Mouse (Mus musculus) neural tube, embryonic 10.5 days (tissue): Measurements from ENCODE around the gene Psme3.

ENCODE experiments used
- DNase-seq: peaks from one replicate; pipeline ENCODE4 v3.0.0-alpha.2; 2017; ENCODE audit warnings: low spot score; ENCODE audit errors: extremely low spot score

Gene Psme3

DNA sequence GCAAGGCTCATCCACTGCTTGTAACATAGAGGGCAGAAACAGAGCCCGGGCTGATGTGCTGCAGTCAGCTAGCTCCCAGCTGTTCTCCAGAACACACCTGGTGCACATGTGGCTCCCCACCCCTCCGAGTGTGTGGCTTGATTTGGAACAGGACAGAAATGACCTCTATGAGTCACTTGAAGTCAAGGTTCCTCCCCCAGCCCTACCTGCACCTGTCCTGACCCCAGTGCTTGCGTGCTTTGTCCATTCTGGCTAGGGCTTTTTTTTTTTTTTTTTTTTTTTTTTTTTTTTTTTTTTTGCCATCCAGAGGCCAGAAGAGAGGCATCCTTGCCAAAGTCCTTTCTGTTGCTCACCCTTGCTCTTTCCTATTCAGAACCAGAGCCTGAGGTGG lies 35.7 kb downstream of the Psme3 start:
- DNase-seq = no peak

- DNase-seq = no peak
Measured at GRCm38 (mm10) chr11:101353436-101353835, 37.4 kb downstream of the Psme3 start.

DNA sequence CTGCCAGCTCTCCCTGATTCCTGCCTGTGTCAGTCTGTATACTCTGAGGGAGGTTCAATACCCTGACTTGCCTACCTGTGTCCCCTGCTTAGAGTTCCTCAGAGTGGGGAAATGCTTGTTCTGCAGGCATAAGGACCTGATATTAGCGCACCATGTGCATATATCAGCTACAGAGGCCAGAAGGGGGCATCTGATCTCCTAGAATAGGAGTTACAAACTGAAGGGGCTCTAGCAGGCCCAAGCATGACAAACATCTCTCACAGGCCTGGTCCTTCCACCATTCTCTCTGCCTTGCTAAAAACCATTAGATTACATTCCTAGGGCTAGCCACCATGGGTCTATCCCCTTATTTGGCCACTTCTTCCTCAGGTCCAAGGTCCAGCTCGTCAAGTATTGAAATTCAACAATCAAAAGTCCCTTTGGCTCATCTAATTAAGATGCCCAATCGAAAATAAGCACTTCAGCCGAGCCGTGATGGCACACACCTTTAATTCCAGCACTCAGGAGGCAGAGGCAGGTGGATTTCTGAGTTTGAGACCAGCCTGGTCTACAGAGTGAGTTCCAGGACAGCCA lies 38.5 kb downstream of the Psme3 start:
- no peak for DNase-seq

GRCm38 (mm10) chr11:101355916-101356315 lies 39.9 kb downstream of the Psme3 start:
- DNase-seq = no peak

DNA sequence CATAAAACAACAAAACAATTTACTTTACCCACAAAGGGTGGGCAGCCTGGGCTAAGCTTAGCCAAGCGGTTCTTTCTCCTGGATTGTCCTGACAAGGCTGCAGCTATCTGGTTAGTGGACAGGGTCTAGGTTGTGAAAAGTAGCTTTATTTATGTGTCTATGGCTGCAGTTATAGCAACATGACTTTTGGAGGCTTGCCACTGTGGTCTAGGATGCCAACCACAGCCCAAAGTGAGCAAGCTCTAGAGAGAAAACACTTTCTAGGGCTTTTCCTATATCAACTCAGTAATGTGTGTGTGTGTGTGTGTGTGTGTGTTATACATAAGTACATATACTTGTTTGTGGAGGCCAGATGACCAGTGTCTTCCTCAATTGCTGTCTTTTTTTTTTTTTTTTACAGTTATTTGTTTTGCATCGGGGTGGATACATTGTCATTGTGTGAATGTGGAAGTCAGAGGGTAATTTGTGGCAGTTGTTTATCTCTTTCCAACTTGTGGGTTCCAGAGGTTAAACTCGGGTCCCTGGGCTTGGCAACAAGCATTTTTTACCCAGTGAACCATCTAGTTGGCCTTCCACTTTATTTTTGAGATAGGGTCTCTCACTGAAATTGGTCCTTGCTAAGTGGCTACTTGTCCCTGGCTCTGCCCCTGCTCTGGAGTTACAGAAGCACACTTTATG lies 41.6 kb downstream of the Psme3 start:
- DNase-seq = no peak

- DNase-seq = no peak
Measured at GRCm38 (mm10) chr11:101359776-101360175, 43.8 kb downstream of the Psme3 start.

DNA sequence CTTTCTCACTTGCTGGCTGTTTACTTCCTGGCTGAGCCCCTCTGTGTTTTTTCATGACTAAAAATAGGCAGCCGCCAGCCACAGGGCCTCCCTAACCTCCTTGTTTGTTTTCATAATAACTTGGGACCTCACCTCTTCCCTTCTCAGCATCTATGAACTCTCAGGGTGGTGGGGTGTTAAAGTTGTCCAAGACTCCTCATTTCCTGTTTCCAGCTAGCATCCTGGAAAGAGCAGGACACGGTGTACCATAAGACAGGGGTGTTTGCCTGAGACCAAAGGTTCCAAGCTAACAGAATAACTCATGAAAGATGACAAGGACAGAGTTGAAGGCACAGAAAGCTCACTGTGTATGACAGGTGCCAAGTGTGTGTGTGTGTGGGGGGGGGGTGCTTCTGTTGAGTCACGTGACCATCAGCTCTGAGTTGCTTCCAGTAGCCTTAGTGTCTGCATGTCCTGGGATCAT lies 44.7 kb downstream of the Psme3 start:
- DNase-seq = no peak

DNA sequence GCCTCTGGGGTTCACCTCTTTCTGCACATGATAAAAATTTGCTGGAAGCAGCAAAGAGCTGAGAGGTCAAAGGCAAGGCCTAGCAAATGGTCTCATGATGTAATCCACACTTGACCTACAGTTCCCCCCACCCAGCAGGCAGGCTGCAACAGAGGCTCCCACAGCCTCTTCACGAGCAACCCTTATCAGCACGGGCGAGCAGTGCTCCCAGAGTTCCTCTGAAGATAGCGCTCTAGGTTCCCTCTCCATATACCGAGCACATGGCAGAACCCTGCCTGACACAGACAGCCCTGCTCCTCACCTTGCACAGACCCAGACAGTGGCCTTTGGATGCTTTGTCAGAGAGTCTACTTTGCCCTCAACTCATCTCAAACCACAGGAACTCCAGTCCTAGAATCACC lies 48.5 kb downstream of the Psme3 start:
- no peak for DNase-seq

DNA sequence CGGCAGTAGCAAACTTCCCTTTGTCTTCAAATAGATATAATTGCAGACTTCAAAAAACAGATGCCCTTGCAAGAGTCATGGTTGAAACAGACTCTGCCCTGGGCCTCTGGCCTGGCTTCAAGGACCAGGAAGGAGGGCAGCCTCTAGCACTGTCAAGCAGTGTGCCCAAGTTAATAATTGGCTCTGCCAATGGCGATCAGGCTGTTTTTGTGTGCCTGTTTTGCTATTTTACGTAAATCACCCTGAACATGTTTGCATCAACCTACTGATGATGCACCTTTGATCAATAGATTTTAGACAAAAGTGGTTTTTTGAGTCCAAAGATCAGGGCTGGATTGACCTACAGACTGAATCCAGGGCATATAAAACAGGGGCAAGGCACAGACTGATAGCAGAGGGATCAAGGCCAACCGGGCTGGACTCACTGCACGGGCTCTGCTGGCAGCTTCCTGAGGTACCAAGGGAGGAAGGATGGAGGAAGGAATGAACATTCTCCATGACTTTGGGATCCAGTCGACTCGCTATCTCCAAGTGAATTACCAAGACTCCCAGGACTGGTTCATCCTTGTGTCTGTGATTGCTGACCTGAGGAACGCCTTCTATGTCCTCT lies 51.4 kb downstream of the Psme3 start, which contains the start of gene G6pc:
Gene G6pc, plus strand, starts transcription at position 236 of the 610 bp plus-strand sequence.
- DNase-seq = no peak

GRCm38 (mm10) chr11:101370141-101370540 lies 54.1 kb downstream of the Psme3 start:
- DNase-seq = no peak
